Mouse (Mus musculus): ENCODE measurements around the gene Sulf2. TPM values are rescaled to one million over a fixed set of nuclear protein-coding genes. Genes with fewer than 3 reads are reported as not detected.
"Not testable (repeated sequence)": the region's sequence is repeated elsewhere in the genome, so short reads cannot be mapped to it uniquely, and the experiment has no call there.

Sulf2 gene
- polyA plus RNA-seq, 1 experiment from 2014 or later: 73.4 TPM

DNA sequence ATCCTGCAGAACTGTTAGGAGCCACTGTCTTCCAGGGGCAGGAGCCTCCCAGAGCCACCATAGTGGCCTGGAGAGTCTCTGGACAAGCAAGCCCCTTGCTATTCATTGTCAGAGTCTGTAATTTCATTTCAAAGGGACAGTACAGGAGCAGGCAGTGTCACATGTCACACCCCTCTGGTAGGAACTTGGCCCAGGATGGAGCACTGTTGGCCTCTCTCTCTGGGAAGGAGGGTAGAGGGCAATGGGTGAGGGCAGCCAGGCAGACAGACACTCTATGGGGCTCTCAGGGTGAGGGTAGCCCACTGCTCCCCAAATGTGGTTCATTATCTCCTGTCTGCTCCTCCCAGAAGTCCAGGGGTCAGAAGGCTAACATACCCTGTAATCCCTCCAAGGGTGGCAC, 63.9 kb downstream of the Sulf2 start:
- ATAC-seq: no peak
- Histone ChIP-seq H3K27me3 (no peaks in the 10 kb centered on the region), H3K36me3 (peaks cover 41% of the 10 kb centered on the region), H3K9ac (replicated peaks) (no peak overlapping the region), H3K27ac (no peak overlapping the region), H3K9me3 (no peaks in the 10 kb centered on the region), H3K4me3 (replicated peaks) (no peak overlapping the region), H3K4me1 (replicated peaks) (peaks cover 7% of the 10 kb centered on the region), H3K4me2 (replicated peaks) (no peak overlapping the region)

- Histone ChIP-seq H3K9ac (replicated peaks) (0 out of 2 replicates have a peak overlapping the region, but pooled peaks have one; percentile 8), H3K36me3 (peaks cover 45% of the 10 kb centered on the region), H3K27ac (no peak overlapping the region), H3K4me1 (replicated peaks) (peaks cover 7% of the 10 kb centered on the region), H3K9me3 (no peaks in the 10 kb centered on the region), H3K4me2 (replicated peaks) (no peak overlapping the region), H3K4me3 (replicated peaks) (no peak overlapping the region), H3K27me3 (no peaks in the 10 kb centered on the region)
- WGBS: 37% methylated on average over 7 of the region's 7 CpGs
- ATAC-seq: peak; percentile 11; the same call in 1 of the 2 replicates
Measured at GRCm38 (mm10) chr2:166090131-166090581, 65.3 kb downstream of the Sulf2 start.

DNA sequence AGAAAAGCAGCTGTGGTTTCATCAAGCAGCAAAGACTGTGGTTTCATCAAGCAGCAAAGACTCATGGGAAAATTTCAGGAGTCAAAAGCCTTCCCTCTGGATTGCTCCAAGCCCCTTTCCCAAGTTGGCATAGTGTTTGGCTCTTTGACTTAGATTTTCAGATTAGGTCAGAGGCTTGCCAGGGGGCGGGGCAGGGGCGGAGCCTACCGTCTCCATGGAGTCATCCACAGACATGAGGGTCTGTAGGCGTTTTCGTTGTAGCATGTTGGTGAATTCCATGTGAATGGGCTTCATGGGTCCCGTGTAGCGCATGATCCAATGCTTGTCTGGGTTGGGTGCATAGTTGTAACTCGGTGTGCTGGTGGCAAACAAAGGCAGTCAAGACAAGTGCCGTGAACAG, 66.5 kb downstream of the Sulf2 start:
- Histone ChIP-seq H3K4me3 (replicated peaks) (no peak overlapping the region), H3K36me3 (peaks cover 37% of the 10 kb centered on the region)
- 84% methylated on average over 9 of the region's 9 CpGs for WGBS

GRCm38 (mm10) chr2:166086457-166087233, 68.8 kb downstream of the Sulf2 start:
- Histone ChIP-seq H3K27ac (no peak overlapping the region), H3K4me2 (replicated peaks) (no peak overlapping the region), H3K4me3 (replicated peaks) (no peak overlapping the region), H3K27me3 (no peaks in the 10 kb centered on the region), H3K9me3 (no peaks in the 10 kb centered on the region), H3K4me1 (replicated peaks) (peaks cover 16% of the 10 kb centered on the region), H3K36me3 (peaks cover 16% of the 10 kb centered on the region; the same call in 1 of the 2 replicates), H3K9ac (replicated peaks) (no peak overlapping the region)
- no peak for ATAC-seq
- WGBS: 91% methylated on average over 29 of the region's 29 CpGs

More for the DNA sequence above, 66.5 kb downstream of the Sulf2 start:
- no peaks in the 10 kb centered on the region for H3K27me3 ChIP-seq
- no peaks in the 10 kb centered on the region for H3K9me3 ChIP-seq
- H3K27ac ChIP-seq: no peak overlapping the region
- no peak overlapping the region for H3K9ac ChIP-seq (replicated peaks)
- no peak overlapping the region for H3K4me2 ChIP-seq (replicated peaks)
- H3K4me1 ChIP-seq (replicated peaks): peaks cover 7% of the 10 kb centered on the region
- no peak for ATAC-seq

DNA sequence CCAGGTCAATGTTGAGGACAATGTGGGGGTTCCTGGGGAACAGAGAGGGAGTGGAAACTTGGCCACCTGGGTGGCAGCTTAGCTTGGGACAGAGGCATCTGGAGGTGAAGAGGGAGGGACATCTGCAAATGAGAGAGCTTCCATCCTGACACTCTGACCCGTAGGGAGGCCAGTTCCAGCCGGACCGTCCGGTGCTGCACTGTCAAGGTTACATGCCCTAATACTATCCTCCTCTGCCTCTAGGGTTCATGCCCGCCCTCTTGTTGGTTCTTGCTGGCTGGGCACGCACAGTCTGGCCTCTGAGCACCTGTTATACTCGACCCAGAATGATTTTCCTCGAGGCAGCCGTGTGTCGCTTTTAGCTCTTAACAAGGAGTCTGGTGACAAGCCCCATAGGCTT, 69.7 kb downstream of the Sulf2 start:
- 95% methylated on average over 10 of the region's 10 CpGs for WGBS
- peaks cover 16% of the 10 kb centered on the region for H3K4me1 ChIP-seq (replicated peaks)
- H3K9ac ChIP-seq (replicated peaks): no peak overlapping the region
- ATAC-seq: no peak
- H3K27me3 ChIP-seq: no peaks in the 10 kb centered on the region
- H3K4me2 ChIP-seq (replicated peaks): no peak overlapping the region
- no peak overlapping the region for H3K4me3 ChIP-seq (replicated peaks)
- H3K27ac ChIP-seq: no peak overlapping the region
- H3K36me3 ChIP-seq: 0 out of 2 replicates have a peak, but pooled peaks cover 12% of the 10 kb centered on the region
- H3K9me3 ChIP-seq: no peaks in the 10 kb centered on the region

GRCm38 (mm10) chr2:166084964-166085363, 70.5 kb downstream of the Sulf2 start:
- Histone ChIP-seq H3K36me3 (0 out of 2 replicates have a peak, but pooled peaks cover 12% of the 10 kb centered on the region), H3K4me1 (replicated peaks) (peaks cover 15% of the 10 kb centered on the region)
- not testable (repeated sequence) for H3K9me3 ChIP-seq; H3K4me2 ChIP-seq (replicated peaks); ATAC-seq; H3K9ac ChIP-seq (replicated peaks); H3K4me3 ChIP-seq (replicated peaks); H3K27me3 ChIP-seq; H3K27ac ChIP-seq
- WGBS: 42% methylated on average over 6 of the region's 6 CpGs

GRCm38 (mm10) chr2:166084111-166084510, 71.4 kb downstream of the Sulf2 start:
- Histone ChIP-seq H3K9me3 (no peaks in the 10 kb centered on the region), H3K27ac (no peak overlapping the region; the same call in 1 of the 2 replicates), H3K4me1 (replicated peaks) (peaks cover 14% of the 10 kb centered on the region), H3K36me3 (peaks cover 13% of the 10 kb centered on the region; the same call in 1 of the 2 replicates), H3K4me3 (replicated peaks) (no peak overlapping the region), H3K4me2 (replicated peaks) (no peak overlapping the region), H3K27me3 (no peaks in the 10 kb centered on the region), H3K9ac (replicated peaks) (no peak overlapping the region)
- 90% methylated on average over 7 of the region's 7 CpGs for WGBS
- no peak for ATAC-seq

DNA sequence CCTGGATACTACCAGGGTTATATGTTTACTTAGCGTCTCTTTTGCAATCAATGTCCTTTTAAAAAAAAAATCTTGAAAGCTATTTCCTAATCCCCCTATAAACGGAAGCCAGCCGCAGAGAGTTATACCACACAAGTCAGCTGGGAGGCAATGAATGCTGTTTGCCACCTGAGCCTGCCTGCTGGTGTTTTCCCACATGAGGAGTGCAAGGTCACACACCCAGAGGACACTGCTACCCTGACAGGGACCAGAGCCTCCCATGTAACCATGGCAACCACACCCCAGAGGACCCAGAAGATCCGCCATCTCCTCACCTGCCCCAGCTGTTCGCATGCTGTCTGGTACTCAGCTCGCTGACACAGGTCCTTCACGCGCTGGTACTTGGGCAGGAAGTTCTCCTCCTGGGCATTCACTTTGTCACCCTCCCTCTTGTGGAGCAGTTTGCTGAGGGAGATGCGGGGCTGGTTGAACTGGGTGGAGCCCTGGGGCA, 71.9 kb downstream of the Sulf2 start:
- peaks cover 14% of the 10 kb centered on the region for H3K4me1 ChIP-seq (replicated peaks)
- WGBS: 70% methylated on average over 9 of the region's 9 CpGs
- H3K27me3 ChIP-seq: no peaks in the 10 kb centered on the region
- H3K4me3 ChIP-seq (replicated peaks): no peak overlapping the region
- no peak overlapping the region for H3K4me2 ChIP-seq (replicated peaks)
- H3K36me3 ChIP-seq: peaks cover 18% of the 10 kb centered on the region; the same call in 1 of the 2 replicates
- H3K27ac ChIP-seq: peak overlapping the region; percentile 56; the same call in 1 of the 2 replicates
- no peak overlapping the region for H3K9ac ChIP-seq (replicated peaks)
- H3K9me3 ChIP-seq: no peaks in the 10 kb centered on the region
- no peak for ATAC-seq

DNA sequence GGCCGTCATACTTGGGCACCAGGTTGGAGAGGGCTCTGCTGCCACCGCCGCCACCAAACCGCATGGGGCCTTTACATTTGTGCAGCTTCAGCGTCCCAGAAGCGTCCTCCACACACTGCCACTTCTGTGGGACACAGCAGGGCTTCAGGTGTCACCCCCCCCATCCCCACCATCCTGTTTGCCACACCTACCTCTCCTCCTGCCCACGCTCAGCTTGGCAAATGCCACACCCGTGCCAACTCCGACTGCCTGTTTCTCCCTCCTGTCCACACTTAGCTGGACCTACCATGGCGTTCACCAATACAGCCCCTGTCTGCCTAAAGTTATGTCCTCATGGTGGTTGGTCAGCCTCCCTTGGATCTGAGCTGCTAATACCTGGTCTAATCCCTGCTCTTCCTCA, 72.8 kb downstream of the Sulf2 start:
- no peak overlapping the region for H3K9ac ChIP-seq (replicated peaks)
- H3K4me3 ChIP-seq (replicated peaks): no peak overlapping the region
- no peak overlapping the region for H3K27ac ChIP-seq
- peaks cover 14% of the 10 kb centered on the region for H3K4me1 ChIP-seq (replicated peaks)
- H3K4me2 ChIP-seq (replicated peaks): no peak overlapping the region
- no peak for ATAC-seq
- WGBS: 80% methylated on average over 10 of the region's 10 CpGs
- H3K36me3 ChIP-seq: peaks cover 25% of the 10 kb centered on the region; the same call in 1 of the 2 replicates
- H3K27me3 ChIP-seq: no peaks in the 10 kb centered on the region
- no peaks in the 10 kb centered on the region for H3K9me3 ChIP-seq

DNA sequence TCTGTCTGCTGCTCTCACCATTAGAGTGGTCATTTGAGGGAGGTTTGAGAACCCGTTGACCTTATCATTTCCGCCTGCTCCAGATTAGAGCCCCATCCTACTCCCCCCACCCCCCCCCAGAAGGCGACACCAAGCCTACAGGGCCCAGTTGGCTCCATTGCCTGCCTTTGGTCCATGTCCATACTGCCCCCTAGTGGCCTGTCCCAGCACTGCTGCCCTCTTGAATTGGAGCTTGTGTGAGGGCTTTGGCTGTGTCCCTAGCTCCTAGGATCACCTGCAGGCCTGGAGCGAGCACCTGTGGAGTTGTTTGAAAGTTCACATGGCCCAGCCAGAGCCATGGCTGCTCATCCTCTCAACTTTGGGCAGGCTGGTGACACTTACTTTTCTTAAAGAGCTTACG, 73.3 kb downstream of the Sulf2 start:
- no peak overlapping the region for H3K9ac ChIP-seq (replicated peaks)
- no peak for ATAC-seq
- no peaks in the 10 kb centered on the region for H3K9me3 ChIP-seq
- H3K27me3 ChIP-seq: no peaks in the 10 kb centered on the region
- H3K36me3 ChIP-seq: peaks cover 25% of the 10 kb centered on the region; the same call in 1 of the 2 replicates
- H3K27ac ChIP-seq: no peak overlapping the region
- no peak overlapping the region for H3K4me3 ChIP-seq (replicated peaks)
- WGBS: 62% methylated on average over 5 of the region's 5 CpGs
- no peak overlapping the region for H3K4me2 ChIP-seq (replicated peaks)
- peaks cover 14% of the 10 kb centered on the region for H3K4me1 ChIP-seq (replicated peaks)

DNA sequence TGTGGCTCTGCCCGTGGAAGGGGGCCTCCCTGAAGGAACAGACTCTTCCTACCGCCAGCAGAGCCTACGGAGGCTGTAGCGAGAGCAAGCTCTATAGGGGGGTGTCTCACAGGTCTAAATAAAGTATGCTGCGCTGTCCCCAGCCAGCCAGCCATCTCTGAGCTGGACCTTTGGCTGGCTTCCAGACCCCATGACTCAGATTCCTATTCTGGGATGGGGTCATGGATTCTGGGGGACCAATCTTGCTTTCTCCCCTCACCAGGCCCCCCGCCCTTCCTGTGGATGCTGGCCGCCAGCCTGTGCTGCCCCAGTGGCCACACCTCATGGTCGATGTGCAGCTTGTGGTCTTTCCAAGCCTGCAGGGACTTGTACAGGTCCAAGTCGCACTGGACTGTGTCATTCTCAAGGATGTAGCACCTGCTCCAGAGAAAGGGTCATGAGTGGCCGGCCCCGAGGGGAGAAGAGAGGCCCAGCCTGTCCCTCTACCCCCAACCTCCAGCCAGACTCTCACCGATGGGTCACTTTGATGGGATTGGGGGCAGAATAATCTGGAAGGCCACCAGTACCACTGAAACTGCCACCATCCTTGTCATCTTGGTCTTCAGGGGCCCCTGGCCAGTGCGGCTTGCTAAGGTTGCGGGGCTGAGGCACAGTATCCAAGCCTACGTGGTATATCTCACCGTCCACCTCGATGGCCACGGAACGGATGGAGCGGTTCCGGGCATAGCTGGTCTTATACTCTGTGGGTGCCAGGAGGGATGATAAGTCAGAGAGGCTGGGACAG, 74.3 kb downstream of the Sulf2 start:
- Histone ChIP-seq H3K27me3 (no peaks in the 10 kb centered on the region), H3K36me3 (peaks cover 14% of the 10 kb centered on the region; the same call in 1 of the 2 replicates), H3K9ac (replicated peaks) (peak overlapping the region; percentile 16; the same call in 1 of the 2 replicates), H3K4me3 (replicated peaks) (no peak overlapping the region), H3K9me3 (no peaks in the 10 kb centered on the region), H3K4me1 (replicated peaks) (peaks cover 14% of the 10 kb centered on the region), H3K4me2 (replicated peaks) (no peak overlapping the region), H3K27ac (no peak overlapping the region)
- WGBS: 87% methylated on average over 21 of the region's 21 CpGs
- no peak for ATAC-seq

Measured in midbrain, embryonic 13.5 days (tissue).